Mouse (Mus musculus): Measurements from ENCODE around the gene Mcm9.
"Not testable (repeated sequence)": the region's sequence is repeated elsewhere in the genome, so short reads cannot be mapped to it uniquely, and the experiment has no call there.

Mcm9 gene

DNA sequence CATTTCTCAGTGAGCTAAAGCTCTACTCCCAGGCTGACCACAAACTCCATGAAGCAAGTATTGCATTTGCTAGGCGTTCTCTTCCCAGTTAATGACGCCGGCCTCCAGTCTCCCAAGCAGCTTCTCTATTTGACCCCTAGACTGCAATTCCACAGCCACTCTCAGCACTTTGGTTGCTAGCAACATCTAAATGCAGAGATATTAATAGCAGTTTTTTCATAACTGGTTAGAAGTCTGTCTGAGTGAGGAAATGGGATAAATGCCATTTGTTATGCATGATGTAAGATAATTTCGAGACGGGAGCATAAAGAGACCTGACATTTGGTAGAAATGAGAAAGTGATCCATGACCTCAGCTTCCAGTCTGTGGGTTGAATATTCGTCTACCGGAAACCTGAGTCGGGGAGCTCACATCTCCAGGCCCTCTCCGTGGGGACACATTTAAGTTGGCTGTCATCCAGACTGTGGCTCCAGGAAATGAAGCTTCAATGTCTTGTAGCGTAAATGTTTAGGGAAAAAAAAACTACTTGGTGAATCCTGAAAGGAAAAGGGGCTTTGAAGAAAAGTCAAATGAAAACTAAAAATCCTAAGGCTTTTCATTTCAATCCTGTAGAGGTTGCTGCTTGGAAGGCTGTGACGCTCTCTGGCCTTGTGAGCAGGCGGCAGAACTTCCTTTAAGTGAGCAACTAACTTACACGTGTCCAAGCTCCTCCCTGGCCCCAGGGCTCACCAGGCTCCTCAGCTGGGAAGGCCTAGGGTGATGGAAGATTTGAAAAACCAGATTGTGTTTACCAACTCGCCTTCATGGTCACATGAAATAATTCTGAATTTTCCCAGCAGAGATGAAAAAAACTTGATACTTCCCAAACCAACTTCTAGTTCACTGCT lies 110.9 kb downstream of the Mcm9 start:
- CTCF ChIA-PET = interaction anchor here (0.6 to 1.2 kb wide), 5 partner anchors 9 to 171 kb away, joined by 3 to 5 read pairs (median 3); no protein-coding TSS in a partner anchor
- POLR2A ChIA-PET = no interaction called here

DNA sequence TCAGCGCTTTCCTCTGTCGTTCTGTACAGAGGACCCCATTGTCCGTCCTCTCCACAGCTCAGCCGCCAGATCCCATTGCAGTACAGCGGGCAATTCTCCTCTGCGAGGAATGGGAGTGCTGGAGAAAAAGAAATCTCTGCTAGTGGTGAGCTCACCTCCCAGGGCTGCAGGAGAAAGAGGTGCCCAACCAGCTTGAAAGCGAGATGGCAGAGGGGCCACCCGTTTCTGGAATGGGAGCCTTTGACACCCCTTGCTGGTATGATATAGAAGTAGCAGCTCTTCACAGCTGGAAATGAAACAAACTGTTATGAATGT lies 111.7 kb downstream of the Mcm9 start:
- ChIA-PET POLR2A (no interaction called here), CTCF (interaction anchor here in 2 of 4 experiments (1.0 kb wide), 2 partner anchors 9 to 10 kb away, joined by 3 read pairs; no protein-coding TSS in a partner anchor)

- POLR2A ChIA-PET = no interaction called here
- CTCF ChIA-PET = interaction anchor here in 3 of 4 experiments (0.6 to 1.0 kb wide), 3 partner anchors 8 to 9 kb away, joined by 3 read pairs; no protein-coding TSS in a partner anchor
Observed at GRCm38 (mm10) chr10:53517770-53518598, 112.3 kb downstream of the Mcm9 start.

DNA sequence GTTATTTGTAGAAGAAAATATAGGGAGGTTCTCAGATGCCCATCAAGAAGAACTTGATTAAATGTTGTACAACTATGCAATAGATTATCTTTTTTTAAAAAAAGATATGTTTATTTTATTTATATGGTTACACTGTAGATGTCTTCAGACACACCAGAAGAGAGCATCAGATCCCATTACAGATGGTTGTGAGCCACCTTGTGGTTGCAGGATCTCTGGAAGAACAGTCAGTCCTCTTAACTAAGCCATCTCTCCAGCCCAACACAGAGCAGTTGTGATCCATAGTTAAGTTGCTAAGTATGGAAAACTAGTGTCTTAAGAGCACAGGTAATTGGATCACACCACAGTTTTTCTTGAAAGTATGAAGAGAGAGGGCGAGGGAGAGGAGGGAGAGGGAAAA lies 117.7 kb downstream of the Mcm9 start:
- POLR2A ChIA-PET = no interaction called here
- CTCF ChIA-PET = no interaction called here

DNA sequence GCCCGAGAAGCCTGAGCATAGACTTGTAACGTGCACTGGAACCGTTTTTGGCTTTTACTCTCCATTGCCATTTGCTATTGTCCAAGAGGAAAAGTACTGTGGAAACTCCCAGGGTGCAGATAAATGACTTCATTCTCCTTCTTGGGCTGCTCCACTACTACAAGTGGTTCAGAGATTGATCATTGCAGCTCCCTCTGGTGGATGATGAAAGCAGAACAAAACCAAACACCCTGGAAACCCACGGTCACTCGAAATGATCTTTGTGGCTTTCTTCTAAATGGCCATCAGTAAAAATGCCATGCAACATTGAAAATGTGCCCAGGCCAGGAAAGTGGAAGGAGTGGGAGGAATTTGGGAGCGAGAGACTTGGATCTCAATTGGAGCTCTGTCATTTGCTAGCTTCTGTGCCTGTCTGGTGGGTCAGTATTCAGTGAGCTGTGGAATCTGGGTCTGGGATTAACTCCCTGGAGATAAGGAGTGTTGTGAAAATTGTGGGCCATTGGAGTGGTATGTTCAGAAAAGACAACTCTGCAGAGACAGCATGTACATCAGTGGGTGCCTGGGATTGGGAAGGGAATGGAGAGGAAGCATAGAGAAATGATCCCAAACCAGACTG lies 121.0 kb downstream of the Mcm9 start:
- ChIA-PET CTCF (interaction anchor here in 3 of 4 experiments (0.6 to 3.2 kb wide), 15 partner anchors 9 to 285 kb away, joined by 3 to 18 read pairs (median 4); partner anchors contain the start of gene Cep85l (in 1 of the 3)), POLR2A (interaction anchor here in 1 of 4 experiments (1.1 kb wide), 1 partner anchor 17 kb away, joined by 4 read pairs; no protein-coding TSS in a partner anchor)

- ChIA-PET POLR2A (no interaction called here), CTCF (interaction anchor here (0.6 to 3.2 kb wide), 14 partner anchors 9 to 286 kb away, joined by 3 to 18 read pairs (median 4); partner anchors contain the start of gene Cep85l (in 1 of the 4))
Observed at GRCm38 (mm10) chr10:53508676-53509075, 121.6 kb downstream of the Mcm9 start.

DNA sequence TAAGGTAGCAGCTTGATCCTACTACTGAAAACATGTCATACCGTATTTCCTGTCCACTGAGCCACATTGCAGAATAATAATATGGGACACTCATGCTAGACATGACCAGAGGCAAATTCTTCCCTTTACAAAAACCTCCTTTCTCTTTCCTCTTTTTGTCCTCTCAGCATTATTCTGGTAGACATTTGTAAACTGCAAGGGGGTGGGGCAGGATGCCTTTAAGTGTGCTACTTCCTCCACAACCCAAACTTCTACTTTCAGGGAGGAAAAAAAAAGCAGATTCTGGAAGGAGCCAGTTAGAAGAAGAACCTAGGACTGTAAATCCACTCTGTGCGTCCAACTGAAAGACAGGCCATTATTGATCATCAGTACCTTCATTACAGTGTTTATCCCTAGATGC lies 124.7 kb downstream of the Mcm9 start:
- ChIA-PET CTCF (no interaction called here), POLR2A (no interaction called here)

DNA sequence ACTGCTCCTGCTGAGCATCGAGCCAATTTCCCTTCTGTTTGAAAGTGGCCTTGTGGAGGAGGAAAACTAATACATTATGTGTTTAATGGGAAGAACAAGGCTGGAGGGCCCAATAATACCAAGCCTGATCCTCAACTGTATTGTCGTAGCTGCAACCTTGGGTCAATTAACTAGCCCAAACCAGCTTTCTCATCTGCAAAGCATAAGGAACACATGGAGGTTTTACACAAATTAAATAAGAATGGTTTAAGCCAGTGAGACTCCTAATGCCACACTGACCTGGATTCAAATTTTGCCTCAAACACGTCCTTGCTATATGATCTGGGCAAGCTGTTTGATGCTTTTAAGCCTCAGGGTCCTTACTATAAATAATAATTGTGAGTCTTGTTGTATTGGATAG lies 125.2 kb downstream of the Mcm9 start:
- POLR2A ChIA-PET = no interaction called here
- CTCF ChIA-PET = no interaction called here

DNA sequence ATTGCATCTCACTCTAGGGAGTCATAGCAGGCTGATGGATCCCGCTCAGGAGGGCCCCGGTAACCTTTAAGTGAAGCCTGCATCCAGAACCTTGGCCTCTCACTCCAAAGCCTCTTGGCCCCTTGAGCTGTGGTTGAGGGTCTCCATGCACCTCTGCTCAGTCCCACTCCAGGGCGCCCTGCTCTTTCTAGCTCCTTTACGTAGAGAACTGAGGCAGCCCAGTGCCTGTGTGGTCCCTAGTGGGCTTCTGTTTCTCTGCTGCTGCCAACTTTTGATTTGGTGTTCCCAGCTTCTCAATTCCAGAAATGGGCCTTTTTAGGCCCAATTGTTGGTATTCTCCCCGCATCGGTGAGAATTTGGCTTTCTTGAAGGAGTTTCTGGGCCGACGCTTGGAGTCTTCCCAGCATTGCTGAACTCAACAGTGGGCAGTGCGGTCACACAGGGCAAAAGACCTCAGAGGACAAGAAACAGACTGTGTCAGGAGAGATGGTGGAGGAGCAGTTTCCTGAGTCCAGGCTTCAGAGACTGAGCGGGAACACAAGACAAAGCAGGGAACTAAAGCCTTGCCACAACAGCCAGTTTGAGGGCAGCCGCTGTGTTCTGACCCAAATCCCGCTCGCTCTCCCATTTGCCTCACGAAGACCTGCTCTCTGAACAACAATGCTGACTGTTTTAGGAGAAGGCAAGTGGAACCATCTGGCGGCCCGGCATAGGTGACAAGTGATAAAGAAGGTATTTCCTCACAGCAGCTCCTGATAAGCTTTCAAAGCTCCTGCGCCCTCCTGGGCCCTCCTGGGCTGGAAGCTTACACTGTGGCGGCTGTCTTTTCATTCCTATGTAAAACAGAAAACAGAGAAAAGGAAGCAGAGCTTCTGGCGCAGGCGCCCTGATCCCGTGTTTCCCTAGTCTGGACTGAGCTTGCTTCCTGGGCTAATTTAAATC lies 127.1 kb downstream of the Mcm9 start:
- CTCF ChIA-PET = interaction anchor here in 2 of 4 experiments (0.5 to 1.5 kb wide), 6 partner anchors 8 to 1173 kb away, joined by 3 to 4 read pairs (median 3); no protein-coding TSS in a partner anchor
- POLR2A ChIA-PET = interaction anchor here in 3 of 4 experiments (0.6 to 1.8 kb wide), 15 partner anchors 12 to 1224 kb away, joined by 3 to 9 read pairs (median 4); partner anchors contain the start of gene Mcm9 (in 2 of the 3)

GRCm38 (mm10) chr10:53502471-53502870 lies 127.8 kb downstream of the Mcm9 start:
- POLR2A ChIA-PET = interaction anchor here in 2 of 4 experiments (0.6 to 1.8 kb wide), 5 partner anchors 78 to 215 kb away, joined by 3 to 7 read pairs (median 4); no protein-coding TSS in a partner anchor
- CTCF ChIA-PET = interaction anchor here in 1 of 4 experiments (0.9 to 1.5 kb wide), 3 partner anchors 9 to 161 kb away, joined by 3 to 4 read pairs (median 3); no protein-coding TSS in a partner anchor

DNA sequence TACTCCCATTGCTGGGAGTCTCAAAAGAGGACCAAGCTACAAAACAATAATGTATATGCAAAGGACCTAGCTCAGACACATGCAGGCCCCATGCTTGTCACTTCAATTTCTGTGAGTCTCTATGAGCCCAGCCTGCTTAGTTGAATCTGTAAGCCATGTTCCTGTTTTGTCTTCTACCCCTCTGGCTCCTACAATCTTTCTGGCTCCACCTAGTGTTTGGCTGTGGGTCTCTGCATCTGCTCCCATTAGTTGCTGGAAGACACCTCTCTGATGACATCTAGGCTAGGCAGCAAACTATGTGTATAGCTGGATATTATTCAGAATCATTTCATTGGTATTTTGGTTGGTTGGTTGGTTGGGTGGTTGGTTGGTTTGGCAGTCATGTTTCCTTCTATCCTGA lies 130.7 kb downstream of the Mcm9 start:
- CTCF ChIA-PET = interaction anchor here in 1 of 4 experiments (0.6 kb wide), 1 partner anchor 206 kb away, joined by 3 read pairs; no protein-coding TSS in a partner anchor
- POLR2A ChIA-PET = no interaction called here

DNA sequence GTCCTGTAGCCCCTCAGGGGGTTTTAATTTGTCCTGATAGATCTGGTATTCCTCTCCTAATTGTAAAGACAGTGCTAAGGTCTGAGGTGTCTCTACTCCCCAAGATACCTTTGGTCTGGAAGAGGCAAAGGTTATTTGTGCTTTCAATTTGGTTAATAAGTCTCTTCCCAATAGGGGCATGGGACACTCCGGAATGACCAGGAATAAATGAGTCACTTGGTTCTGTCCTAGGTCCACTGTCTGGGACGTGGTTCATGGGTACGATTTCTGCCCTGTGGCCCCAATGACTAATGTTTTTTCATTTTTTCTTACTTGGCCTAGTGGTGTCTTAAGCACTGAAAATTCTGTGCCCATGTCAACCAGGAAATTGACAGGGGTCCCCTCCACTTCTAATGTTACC lies 134.9 kb downstream of the Mcm9 start:
- POLR2A ChIA-PET = not testable (repeated sequence)
- CTCF ChIA-PET = interaction anchor here in 1 of 4 experiments (0.6 kb wide), 1 partner anchor 60 kb away, joined by 3 read pairs; no protein-coding TSS in a partner anchor

DNA sequence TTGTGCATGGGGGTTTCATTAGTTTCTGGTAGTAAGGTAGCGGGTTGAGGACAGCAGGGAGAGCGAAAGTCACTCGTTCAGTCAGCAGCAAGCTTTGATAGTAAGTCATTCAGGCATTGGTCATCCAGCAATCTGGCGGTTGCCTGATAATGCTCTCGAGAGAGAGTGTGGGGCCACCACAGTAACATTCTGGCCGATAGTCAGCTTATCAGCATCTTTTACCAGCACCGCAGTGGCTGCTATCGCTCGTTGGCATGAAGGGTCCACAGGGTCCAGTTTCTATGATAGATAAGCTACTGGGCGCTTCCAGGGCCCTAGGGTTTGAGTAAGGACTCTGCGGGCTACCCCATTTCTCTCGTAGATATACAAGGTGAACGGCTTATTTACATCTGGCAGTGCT lies 136.3 kb downstream of the Mcm9 start:
- ChIA-PET CTCF (no interaction called here), POLR2A (no interaction called here)

All from embryonic stem cell, embryonic (primary cell).